Mouse (Mus musculus) midbrain, embryonic 14.5 days (tissue): ENCODE results near the gene Golga7b. TPM values are rescaled to one million over a fixed set of nuclear protein-coding genes. Genes with fewer than 3 reads are reported as not detected.

Experiments
- ATAC-seq: fragments of 200-750 bp; cut with Nextera tagmentation; 2 replicates; pipeline ENCODE4 v1.8.0; 2017; ENCODE audit warnings: moderate number of reproducible peaks, moderate library complexity; ENCODE audit not compliant: low FRiP score, low TSS enrichment
- DNase-seq: peaks from one replicate; pipeline ENCODE4 v3.0.0-alpha.2; 2015
- H3K27ac ChIP-seq: fragments of 300-500 bp; sonication (generic); replicated peaks from 2 replicates; pipeline ENCODE4 v1.5.1; 2014; ENCODE audit warnings: mild to moderate bottlenecking, low read depth, low read length, moderate library complexity
- H3K27me3 ChIP-seq: fragments of 300-500 bp; sonication (generic); 2 replicates; pipeline ENCODE4 v1.6.1; 2014; ENCODE audit warnings: low read length, control low read depth, mixed read lengths; ENCODE audit not compliant: control insufficient read depth, insufficient read depth
- H3K36me3 ChIP-seq: fragments of 300-500 bp; sonication (generic); 2 replicates; pipeline ENCODE4 v1.6.1; 2014; ENCODE audit warnings: low read length, control low read depth; ENCODE audit not compliant: control insufficient read depth, insufficient read depth
- H3K4me1 ChIP-seq: fragments of 300-500 bp; sonication (generic); 2 replicates; pipeline ENCODE4 v1.6.1; 2014; ENCODE audit warnings: mild to moderate bottlenecking, antibody characterized with exemption, low read length, control low read depth; ENCODE audit not compliant: control insufficient read depth, insufficient read depth
- H3K4me2 ChIP-seq: fragments of 300-500 bp; sonication (generic); 2 replicates; pipeline ENCODE4 v1.6.1; 2014; ENCODE audit warnings: mild to moderate bottlenecking, low read length, moderate library complexity
- H3K4me3 ChIP-seq: fragments of 300-500 bp; sonication (generic); replicated peaks from 2 replicates; pipeline ENCODE4 v1.5.1; 2014; ENCODE audit warnings: low read depth, low read length
- H3K9ac ChIP-seq: fragments of 300-500 bp; sonication (generic); replicated peaks from 2 replicates; pipeline ENCODE4 v1.6.1; 2014; ENCODE audit warnings: mild to moderate bottlenecking, low read length, moderate library complexity
- H3K9me3 ChIP-seq: fragments of 300-500 bp; sonication (generic); 2 replicates; pipeline ENCODE4 v1.6.1; 2016; ENCODE audit warnings: low read length, control low read depth, mixed read lengths; ENCODE audit not compliant: control insufficient read depth
- WGBS: fragments of 180-500 bp; shearing (Covaris S2); extraction: QIAGEN DNeasy Blood & Tissue Kit; methylation state at CpG from one replicate; pipeline ENCODE4 v1.1.7; 2014; 5-methylcytosine and 5-hydroxymethylcytosine counted together
- polyA plus RNA-seq: library from polyadenylated mRNA; unstranded; fragments of >200 nt; fragmentation: Nextera tagmentation; extraction: Ambion mirVana; gene quantifications from 2 replicates; pipeline ENCODE4 v1.2.1, GENCODE M21; 2014

Gene Golga7b
- polyA plus RNA-seq, 1 experiment from 2014 or later: 34.1 TPM

GRCm38 (mm10) chr19:42214601-42215000 is 32.8 kb upstream of the Golga7b start:
- DNase-seq: no peak
- ATAC-seq: no peak
- no peak overlapping the region for H3K4me3 ChIP-seq
- 81% methylated on average over 2 of the region's 2 CpGs for whole genome bisulfite sequencing
- no peaks in the 10 kb centered on the region for H3K27me3 ChIP-seq
- H3K9ac ChIP-seq: no peak overlapping the region
- H3K9me3 ChIP-seq: no peaks in the 10 kb centered on the region
- H3K4me1 ChIP-seq: no peaks in the 10 kb centered on the region
- H3K36me3 ChIP-seq: no peaks in the 10 kb centered on the region
- no peak overlapping the region for H3K27ac ChIP-seq
- H3K4me2 ChIP-seq: no peak overlapping the region

GRCm38 (mm10) chr19:42216699-42217373 is 30.5 kb upstream of the Golga7b start:
- ATAC-seq: no peak
- no peak overlapping the region for H3K4me3 ChIP-seq
- no peaks in the 10 kb centered on the region for H3K36me3 ChIP-seq

GRCm38 (mm10) chr19:42217374-42217763 is 30.0 kb upstream of the Golga7b start:
- no peaks in the 10 kb centered on the region for H3K4me1 ChIP-seq
- no peak overlapping the region for H3K27ac ChIP-seq
- H3K27me3 ChIP-seq: no peaks in the 10 kb centered on the region
- DNase-seq: peak; percentile 81
- ATAC-seq: no peak
- H3K4me3 ChIP-seq: no peak overlapping the region
- H3K36me3 ChIP-seq: no peaks in the 10 kb centered on the region
- H3K9ac ChIP-seq: no peak overlapping the region
- H3K4me2 ChIP-seq: no peak overlapping the region
- H3K9me3 ChIP-seq: no peaks in the 10 kb centered on the region
- WGBS: 5% methylated on average over 2 of the region's 2 CpGs

More at GRCm38 (mm10) chr19:42216699-42217373, 30.5 kb upstream of the Golga7b start:
- H3K27ac ChIP-seq: no peak overlapping the region
- no peaks in the 10 kb centered on the region for H3K27me3 ChIP-seq
- H3K9me3 ChIP-seq: no peaks in the 10 kb centered on the region
- DNase-seq: no peak
- no peak overlapping the region for H3K4me2 ChIP-seq
- no peak overlapping the region for H3K9ac ChIP-seq
- no peaks in the 10 kb centered on the region for H3K4me1 ChIP-seq
- 64% methylated on average over 7 of the region's 7 CpGs for WGBS

- H3K9me3 ChIP-seq: no peaks in the 10 kb centered on the region
- H3K4me1 ChIP-seq: no peaks in the 10 kb centered on the region
- no peak overlapping the region for H3K4me2 ChIP-seq
- DNase-seq (no peak), ATAC-seq (no peak)
- no peaks in the 10 kb centered on the region for H3K27me3 ChIP-seq
- 83% methylated on average over 10 of the region's 10 CpGs for WGBS
- H3K9ac ChIP-seq: no peak overlapping the region
- no peak overlapping the region; the same call in 1 of the 2 replicates for H3K27ac ChIP-seq
- H3K4me3 ChIP-seq: no peak overlapping the region
- no peaks in the 10 kb centered on the region for H3K36me3 ChIP-seq
These were observed 20.9 kb upstream of the Golga7b start for GRCm38 (mm10) chr19:42226451-42226850.

- DNase-seq (peak; percentile 17), ATAC-seq (no peak)
- Histone ChIP-seq H3K27ac (no peak overlapping the region), H3K27me3 (no peaks in the 10 kb centered on the region), H3K4me3 (no peak overlapping the region), H3K4me2 (no peak overlapping the region), H3K36me3 (no peaks in the 10 kb centered on the region), H3K9me3 (no peaks in the 10 kb centered on the region), H3K9ac (no peak overlapping the region), H3K4me1 (no peaks in the 10 kb centered on the region)
- WGBS: 64% methylated on average over 17 of the region's 17 CpGs
These were observed 17.7 kb upstream of the Golga7b start for GRCm38 (mm10) chr19:42229499-42230287.

GRCm38 (mm10) chr19:42230288-42230568 is 17.1 kb upstream of the Golga7b start:
- Histone ChIP-seq H3K27ac (no peak overlapping the region), H3K36me3 (no peaks in the 10 kb centered on the region), H3K9me3 (no peaks in the 10 kb centered on the region), H3K4me3 (no peak overlapping the region), H3K4me2 (no peak overlapping the region), H3K4me1 (no peaks in the 10 kb centered on the region), H3K9ac (no peak overlapping the region), H3K27me3 (no peaks in the 10 kb centered on the region)
- DNase-seq (no peak), ATAC-seq (no peak)
- WGBS: 80% methylated on average over 5 of the region's 5 CpGs

GRCm38 (mm10) chr19:42230986-42231385 is 16.4 kb upstream of the Golga7b start:
- no peaks in the 10 kb centered on the region for H3K27me3 ChIP-seq
- no peaks in the 10 kb centered on the region for H3K9me3 ChIP-seq
- no peak for ATAC-seq
- no peaks in the 10 kb centered on the region for H3K36me3 ChIP-seq
- H3K4me1 ChIP-seq: no peaks in the 10 kb centered on the region
- no peak overlapping the region for H3K27ac ChIP-seq
- no peak overlapping the region for H3K9ac ChIP-seq
- DNase-seq: no peak
- H3K4me2 ChIP-seq: no peak overlapping the region
- no peak overlapping the region for H3K4me3 ChIP-seq
- 91% methylated on average over 13 of the region's 13 CpGs for WGBS

GRCm38 (mm10) chr19:42237602-42238340 is 9.6 kb upstream of the Golga7b start:
- Histone ChIP-seq H3K4me1 (peaks cover 7% of the 10 kb centered on the region; the same call in 1 of the 2 replicates), H3K36me3 (no peaks in the 10 kb centered on the region), H3K27me3 (no peaks in the 10 kb centered on the region), H3K9ac (no peak overlapping the region), H3K4me2 (no peak overlapping the region), H3K27ac (peak overlapping the region; percentile 22; the same call in 1 of the 2 replicates), H3K4me3 (no peak overlapping the region), H3K9me3 (no peaks in the 10 kb centered on the region)
- WGBS: 28% methylated on average over 4 of the region's 4 CpGs
- no peak; the same call in 1 of the 2 replicates for ATAC-seq
- DNase-seq: peak; percentile 55
